ENCODE assay signal across 12 mouse cellular contexts in genomic region chr12:86612431-86613040, GRCm38 (mm10).
DNase-seq lines count a peak whose midpoint lies in the region; ATAC-seq and TF ChIP-seq lines count a peak whose summit lies in the region.
"Had no signal": no experiment of that assay in that cellular context is flagged by ENCODE, and none has a peak within 500 bp of the region (broad histone marks: within the 10 kb centered on the region; RNA-seq: fewer than 3 reads in every experiment).

No protein-coding gene starts in this region.

- WGBS in kidney, embryonic 14.5 days = 27% methylated on average over 9 of the region's 9 CpGs
- 55% methylated on average over 9 of the region's 9 CpGs for WGBS in heart, postnatal 0 days

- TF ChIP-seq EP300 in heart, postnatal 0 days (IDR thresholded peaks at IDR 0.05; ENCODE audit: low read depth) = no peak

- intact Hi-C loops in gastrocnemius, adult 2 months (cut with DNase I) = loop anchor here (5.0 to 10.0 kb wide), 3 partner anchors 190 to 328 kb away; no protein-coding TSS in a partner anchor
- intact Hi-C loops in gastrocnemius, postnatal 36 days (cut with DNase I) = loop anchor here (2.0 to 5.0 kb wide), 3 partner anchors 190 to 480 kb away; no protein-coding TSS in a partner anchor

- no peaks in the 10 kb centered on the region for H3K27me3 ChIP-seq in kidney, embryonic 14.5 days (ENCODE audit: control insufficient read depth, insufficient read depth, low read length)
- H3K27me3 ChIP-seq in heart, postnatal 0 days (ENCODE audit: control insufficient read depth, insufficient read depth, low read length) = 0 out of 2 replicates have a peak, but pooled peaks cover 5% of the 10 kb centered on the region
- H3K27me3 ChIP-seq: embryonic facial prominence, embryonic 13.5 days had no signal

- H3K36me3 ChIP-seq in kidney, embryonic 14.5 days (ENCODE audit: control insufficient read depth, insufficient read depth, low read length) = no peaks in the 10 kb centered on the region
- H3K36me3 ChIP-seq in heart, postnatal 0 days (replicated peaks; ENCODE audit: control insufficient read depth, insufficient read depth, low read length) = no peaks in the 10 kb centered on the region
- H3K36me3 ChIP-seq: embryonic facial prominence, embryonic 13.5 days had no signal

- no peak for TF ChIP-seq CTCF in gastrocnemius, adult 2 months (IDR thresholded peaks at IDR 0.05)
- no peak for TF ChIP-seq CTCF in heart, postnatal 0 days (IDR thresholded peaks at IDR 0.05; ENCODE audit: low read depth)

- no peaks in the 10 kb centered on the region for H3K4me1 ChIP-seq in kidney, embryonic 14.5 days (ENCODE audit: control insufficient read depth, insufficient read depth, low read length)
- peaks cover 3% of the 10 kb centered on the region; the same call in 1 of the 2 replicates for H3K4me1 ChIP-seq in heart, postnatal 0 days (ENCODE audit: control insufficient read depth, insufficient read depth)
- H3K4me1 ChIP-seq: embryonic facial prominence, embryonic 13.5 days had no signal

- DNase-seq in gastrocnemius, adult 2 months = peak; percentile 45
- DNase-seq in gastrocnemius, postnatal 36 days = no peak
- peak; percentile 25 for DNase-seq in kidney, postnatal 10 days
- DNase-seq in MN1 (ENCODE audit: low spot score) = peak; percentile 14
- no peak for DNase-seq in heart, postnatal 0 days (ENCODE audit: low spot score)
- DNase-seq in layer of hippocampus, postnatal 25 days (ENCODE audit: extremely low spot score in 1 of 2, low spot score in 1 of 2) = no peak
- DNase-seq in cerebellum, postnatal 25 days = no peak
- DNase-seq: cerebellum, adult 11-12 months had no signal

- no peak overlapping the region for H3K9ac ChIP-seq in kidney, embryonic 14.5 days (ENCODE audit: low read depth, low read length)
- H3K9ac ChIP-seq in heart, postnatal 0 days (replicated peaks; ENCODE audit: low read depth, low read length) = no peak overlapping the region
- H3K9ac ChIP-seq: embryonic facial prominence, embryonic 13.5 days had no signal

- H3K9me3 ChIP-seq in kidney, embryonic 14.5 days (ENCODE audit: control insufficient read depth, low read length) = no peaks in the 10 kb centered on the region
- H3K9me3 ChIP-seq in heart, postnatal 0 days (replicated peaks; ENCODE audit: control insufficient read depth, low read length) = no peaks in the 10 kb centered on the region
- H3K9me3 ChIP-seq: embryonic facial prominence, embryonic 13.5 days had no signal

- ATAC-seq in kidney, embryonic 14.5 days (ENCODE audit: low FRiP score, low TSS enrichment) = no peak
- ATAC-seq in heart, postnatal 0 days (ENCODE audit: insufficient read depth, low read depth) = peak; percentile 14; the same call in 1 of the 2 replicates
- ATAC-seq: activated CD4-positive, CD25-positive, alpha-beta regulatory T cell, adult 4 months had no signal

- no peak overlapping the region for H3K27ac ChIP-seq in gastrocnemius, adult 2 months
- no peak overlapping the region for H3K27ac ChIP-seq in kidney, embryonic 14.5 days (ENCODE audit: low read depth, low read length)
- H3K27ac ChIP-seq in heart, postnatal 0 days (ENCODE audit: low read depth) = no peak overlapping the region
- H3K27ac ChIP-seq: embryonic facial prominence, embryonic 13.5 days had no signal

- H3K4me3 ChIP-seq in gastrocnemius, adult 2 months = no peak overlapping the region
- no peak overlapping the region for H3K4me3 ChIP-seq in kidney, embryonic 14.5 days (ENCODE audit: low read length)
- no peak overlapping the region for H3K4me3 ChIP-seq in heart, postnatal 0 days (ENCODE audit: low read depth, low read length)
- H3K4me3 ChIP-seq: embryonic facial prominence, embryonic 13.5 days had no signal

- no peak overlapping the region for H3K4me2 ChIP-seq in kidney, embryonic 14.5 days (replicated peaks; ENCODE audit: low read depth, low read length)
- no peak overlapping the region for H3K4me2 ChIP-seq in heart, postnatal 0 days (ENCODE audit: low read depth, low read length)
- H3K4me2 ChIP-seq: embryonic facial prominence, embryonic 13.5 days; liver, embryonic 11.5 days had no signal

Comparison
In these comparisons a context has a peak if more than half of its experiments do, and no peak if none do; other contexts are left out.
1. DNase-seq: peak in gastrocnemius, adult 2 months (single experiment), kidney, postnatal 10 days (single experiment) and MN1 (single experiment); none in gastrocnemius, postnatal 36 days (0 of 2), heart, postnatal 0 days (single experiment), layer of hippocampus, postnatal 25 days (0 of 2) and cerebellum, postnatal 25 days (0 of 2).